Mouse (Mus musculus) A20 (cell line): Measurements from ENCODE around the gene Kcnh8.

Source experiments
- DNase-seq: peaks from one replicate; pipeline ENCODE4 v3.0.0-alpha.2; 2011; ENCODE audit warnings: low read depth, low spot score

Gene Kcnh8

DNA sequence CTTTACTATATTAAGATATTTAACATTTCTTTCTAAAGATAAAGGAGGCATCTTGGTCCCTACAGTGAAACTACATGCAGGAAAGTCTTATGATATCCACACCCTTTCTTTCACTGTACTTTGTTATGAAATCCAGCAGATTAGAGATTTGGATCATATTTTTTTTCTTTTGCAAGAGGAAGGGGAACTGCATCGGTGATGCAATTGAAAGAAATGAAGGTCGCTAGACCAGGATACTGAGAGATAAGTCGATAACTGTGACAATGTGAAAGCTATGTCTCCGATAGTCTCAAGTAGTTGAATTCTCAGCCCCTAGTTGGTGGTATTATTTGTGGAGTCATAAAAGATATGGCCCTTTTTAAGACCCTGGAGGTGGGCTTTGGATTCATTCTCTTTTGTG, 227.2 kb downstream of the Kcnh8 start:
- DNase-seq: no peak

DNA sequence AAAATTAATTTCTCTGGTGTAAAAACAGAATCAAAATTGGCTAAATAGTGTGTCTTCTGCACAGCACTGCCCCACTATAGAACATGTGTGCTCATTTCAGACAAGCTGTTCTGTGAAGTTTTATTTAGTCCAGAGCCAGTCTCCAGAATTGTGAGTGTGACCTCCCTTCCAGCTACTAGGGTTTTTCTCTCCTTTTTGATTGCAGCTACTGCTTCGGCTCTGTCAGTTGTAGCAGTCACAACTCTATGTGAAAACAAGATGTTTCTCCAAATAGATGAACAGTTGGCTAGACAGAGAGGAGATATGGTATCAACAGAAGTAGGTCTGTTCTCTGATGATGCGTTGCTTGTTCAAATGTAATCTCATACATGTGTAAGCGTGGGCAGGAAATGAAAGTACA, 270.7 kb downstream of the Kcnh8 start:
- DNase-seq: no peak

DNA sequence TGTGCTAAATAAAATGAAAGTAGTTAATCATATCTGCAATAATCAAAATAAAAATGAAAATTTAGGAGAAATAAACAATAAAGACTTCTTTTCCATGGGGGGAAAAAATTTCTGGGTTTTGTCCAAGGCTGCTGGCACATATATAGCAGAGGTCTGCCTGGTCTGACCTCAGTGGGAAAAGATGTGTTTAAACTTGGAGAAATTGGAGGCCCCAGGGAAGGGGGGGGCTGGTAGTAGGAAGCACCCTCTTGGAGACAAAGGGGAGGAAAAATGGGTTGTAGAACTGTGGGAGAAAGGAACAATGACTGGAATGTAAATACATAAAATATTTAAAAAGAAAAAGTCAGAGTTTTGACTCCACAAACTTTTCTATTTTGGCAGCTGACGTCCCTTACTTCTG, 276.5 kb downstream of the Kcnh8 start:
- DNase-seq: no peak

DNA sequence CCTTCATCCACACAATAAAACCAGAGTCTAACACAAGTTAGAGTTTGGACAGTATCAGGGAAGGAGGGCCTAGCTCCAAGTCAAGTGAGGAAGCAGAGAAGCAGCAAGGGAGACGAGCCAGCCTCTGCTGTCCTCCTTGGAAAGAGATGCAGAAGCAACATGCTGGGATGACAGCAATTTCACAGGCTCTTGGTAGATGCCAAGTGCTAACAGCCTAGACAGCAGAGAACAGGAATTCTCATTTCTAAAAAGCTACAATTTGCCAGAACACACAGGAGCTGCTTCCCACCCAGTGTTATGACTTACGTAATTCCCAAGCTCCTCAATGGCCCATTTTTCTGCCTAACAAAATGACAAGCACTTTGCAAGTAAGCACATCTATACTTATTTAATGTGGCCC, 277.5 kb downstream of the Kcnh8 start:
- no peak for DNase-seq

DNA sequence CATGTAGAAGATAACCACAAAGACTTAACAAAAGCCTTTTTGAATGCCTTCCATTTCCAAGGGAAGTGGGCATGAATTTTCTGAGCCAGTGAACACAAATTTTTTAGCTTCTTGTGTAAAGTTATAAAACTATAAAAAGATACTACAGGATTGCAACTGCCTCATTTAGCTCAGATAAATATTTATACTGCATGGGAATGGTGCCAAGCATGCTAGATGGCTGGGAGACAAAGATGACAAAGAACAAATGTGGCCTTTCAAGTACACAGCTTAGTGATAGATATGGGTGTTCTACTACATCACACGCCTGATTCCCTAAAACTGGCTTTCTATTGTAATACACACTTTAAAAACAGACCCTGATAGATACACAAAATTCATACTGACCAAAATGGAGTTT, 282.7 kb downstream of the Kcnh8 start:
- no peak for DNase-seq

- DNase-seq: no peak
Measured at GRCm38 (mm10) chr17:52920519-52921106, 318.1 kb downstream of the Kcnh8 start.

- no peak for DNase-seq
Measured at GRCm38 (mm10) chr17:52943966-52944365, 341.5 kb downstream of the Kcnh8 start.

- DNase-seq: no peak
Measured at GRCm38 (mm10) chr17:52972735-52973134, 370.2 kb downstream of the Kcnh8 start.

GRCm38 (mm10) chr17:52980958-52981357, 378.4 kb downstream of the Kcnh8 start:
- no peak for DNase-seq
